Mouse (Mus musculus) monocyte, adult 59 days (primary cell): ENCODE data around the gene Olfr138. TPM values are rescaled to one million over a fixed set of nuclear protein-coding genes. Genes with fewer than 3 reads are reported as not detected.

Source experiments
- total RNA-seq, 2 experiments: library from RNA; stranded (reverse); gene quantifications; one replicate each; pipeline ENCODE4 v1.2.4; 2023

Gene Olfr138
- total RNA-seq, result not detected

DNA sequence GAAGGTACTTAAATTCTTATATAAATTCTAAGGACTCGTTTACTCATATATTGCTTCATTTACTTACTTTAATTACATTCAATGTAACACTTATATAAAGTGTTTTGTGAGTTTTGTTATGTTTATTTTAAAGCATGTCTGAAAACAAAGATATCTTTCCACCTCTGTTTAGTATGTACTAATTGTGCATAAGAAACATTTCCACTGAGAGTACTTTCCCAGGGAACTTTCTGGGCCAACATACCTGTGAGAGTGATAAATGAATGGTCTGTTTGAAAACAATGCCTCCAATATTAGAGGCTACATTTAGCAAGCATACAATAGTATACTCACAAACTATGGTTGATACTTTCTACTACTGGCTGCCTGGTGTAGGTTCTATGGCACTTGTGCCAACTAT, at the start of gene Olfr138:
Gene Olfr138, plus strand, starts transcription at position 301 of the 400 bp plus-strand sequence.

DNA sequence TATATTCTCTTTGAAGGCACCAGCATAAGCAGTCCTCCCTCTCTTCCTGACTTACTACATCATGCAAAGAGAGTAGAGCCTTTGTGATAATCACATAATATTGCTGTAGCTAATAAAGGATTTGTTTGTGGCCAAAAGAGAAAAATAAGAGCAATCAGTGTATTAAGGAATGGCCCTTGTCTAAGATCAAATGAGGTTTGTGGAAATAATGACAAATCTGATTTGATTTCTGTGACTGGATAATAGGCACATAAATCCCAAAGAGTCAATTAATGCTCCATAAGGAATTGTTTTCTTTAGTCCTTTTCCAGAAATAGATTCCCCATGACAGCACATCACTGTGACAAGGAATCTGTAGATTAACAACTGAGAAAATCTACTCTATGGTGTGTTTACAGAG, 46.6 kb downstream of the Olfr138 start, which contains the start of gene Olfr137:
Gene Olfr137, minus strand, starts transcription at position 101 of the 400 bp plus-strand sequence.

Other genes with a start within 250 kb of the Olfr138 start
- gene Olfr129, start 201.0 kb upstream of the Olfr138 start, total RNA-seq, result not detected
- gene Olfr130, start 197.1 kb upstream of the Olfr138 start, total RNA-seq, result not detected
- not detected for gene Olfr131, start 172.3 kb upstream of the Olfr138 start, total RNA-seq
- gene Olfr132, start 126.5 kb upstream of the Olfr138 start, total RNA-seq, result not detected
- not detected for gene Olfr133, start 115.8 kb upstream of the Olfr138 start, total RNA-seq
- not detected for gene Olfr134, start 89.6 kb upstream of the Olfr138 start, total RNA-seq
- gene Olfr135, start 56.7 kb upstream of the Olfr138 start, total RNA-seq, result not detected
- gene Olfr137, start 46.5 kb downstream of the Olfr138 start, total RNA-seq, result not detected
- gene Olfr136, start 68.8 kb downstream of the Olfr138 start, total RNA-seq, result not detected
- not detected for gene Esp36, start 159.2 kb downstream of the Olfr138 start, total RNA-seq